Mouse (Mus musculus) lung, postnatal 14 days (tissue): ENCODE results near the gene Dtx3.
"Not testable (repeated sequence)": the region's sequence is repeated elsewhere in the genome, so short reads cannot be mapped to it uniquely, and the experiment has no call there.

Experiments
- DNase-seq: peaks from one replicate; pipeline ENCODE4 v3.0.0; 2021

The Dtx3 gene

DNA sequence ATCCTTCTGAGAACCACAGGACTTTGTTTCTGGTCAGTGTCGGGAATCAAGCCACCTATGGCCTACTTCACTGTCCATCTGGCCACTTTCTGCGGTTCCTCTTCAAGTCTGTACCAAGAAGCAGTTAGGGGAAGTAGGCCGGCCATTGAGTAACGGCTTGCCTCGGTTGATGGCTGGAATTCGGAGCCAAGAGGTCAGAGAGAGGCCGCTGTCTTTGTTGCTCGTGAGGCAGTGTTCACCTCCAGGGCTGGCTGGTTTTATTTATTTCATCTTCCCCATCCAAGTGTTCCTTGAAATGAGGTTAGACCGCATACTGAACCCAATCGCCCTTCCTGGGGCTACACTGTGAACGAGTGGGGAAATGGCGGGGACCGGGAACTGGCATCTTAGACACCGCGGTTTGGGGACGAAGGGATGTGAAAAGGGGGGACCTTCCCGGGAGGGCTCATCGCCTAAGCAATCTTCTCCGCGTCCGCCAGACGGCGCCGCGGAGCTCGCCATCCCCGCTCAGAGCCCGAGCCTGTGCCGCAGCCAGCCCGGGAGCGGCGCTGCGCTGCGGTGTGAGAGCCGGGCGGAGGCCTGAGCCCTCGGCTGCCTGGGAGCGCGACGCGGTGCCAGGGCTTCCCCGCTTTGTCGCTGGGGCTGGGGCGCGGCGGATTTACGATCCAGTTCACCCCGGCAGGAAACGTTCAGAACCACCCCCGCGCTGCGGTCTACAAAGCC lies 30.7 kb downstream of the Dtx3 start, which contains the start of gene B4galnt1:
Gene B4galnt1 (plus strand): TSS at position 595 of the 723 bp plus-strand sequence.
- DNase-seq: peak; percentile 76

DNA sequence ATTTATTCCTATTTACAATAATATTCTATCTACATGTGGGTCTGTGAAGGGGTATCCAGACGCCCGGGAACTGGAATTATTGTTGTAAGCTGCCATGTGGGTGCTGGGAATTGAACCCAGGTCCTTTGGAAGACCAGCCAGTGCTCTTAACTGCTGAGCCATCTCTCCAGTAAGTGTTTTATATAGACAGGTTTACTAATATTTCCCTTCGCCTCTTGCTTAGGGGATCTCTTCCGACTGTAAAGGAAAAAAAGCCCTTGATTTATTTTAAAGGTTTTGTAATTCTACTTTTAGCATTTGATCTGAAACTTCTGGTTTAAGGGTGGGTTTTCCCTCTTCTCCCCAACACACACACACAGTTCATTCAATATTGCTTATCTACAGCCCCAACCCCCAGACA lies 31.3 kb downstream of the Dtx3 start:
- no peak for DNase-seq

DNA sequence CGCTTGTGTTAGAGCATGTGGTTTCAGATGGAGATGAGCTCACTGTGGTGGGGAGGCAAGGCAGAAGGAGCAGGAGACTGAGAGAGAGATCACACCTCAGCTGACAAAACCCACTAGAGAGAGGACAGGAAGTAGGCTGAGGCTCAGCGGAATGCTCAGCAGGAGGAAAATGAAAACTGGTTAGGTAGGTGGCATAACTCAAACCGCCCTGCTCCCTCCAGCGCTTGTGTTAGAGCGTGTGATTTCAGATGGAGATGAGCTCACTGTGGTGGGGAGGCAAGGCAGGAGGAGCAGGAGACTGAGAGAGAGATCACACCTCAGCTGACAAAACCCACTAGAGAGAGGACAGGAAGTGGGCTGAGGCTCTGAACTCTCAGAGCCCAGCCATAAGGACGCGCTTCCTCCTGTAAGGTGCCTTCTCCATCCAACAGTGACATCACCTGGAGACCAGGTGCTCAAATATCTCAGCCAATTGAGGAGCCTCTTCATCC lies 32.7 kb downstream of the Dtx3 start:
- not testable (repeated sequence) for DNase-seq

DNA sequence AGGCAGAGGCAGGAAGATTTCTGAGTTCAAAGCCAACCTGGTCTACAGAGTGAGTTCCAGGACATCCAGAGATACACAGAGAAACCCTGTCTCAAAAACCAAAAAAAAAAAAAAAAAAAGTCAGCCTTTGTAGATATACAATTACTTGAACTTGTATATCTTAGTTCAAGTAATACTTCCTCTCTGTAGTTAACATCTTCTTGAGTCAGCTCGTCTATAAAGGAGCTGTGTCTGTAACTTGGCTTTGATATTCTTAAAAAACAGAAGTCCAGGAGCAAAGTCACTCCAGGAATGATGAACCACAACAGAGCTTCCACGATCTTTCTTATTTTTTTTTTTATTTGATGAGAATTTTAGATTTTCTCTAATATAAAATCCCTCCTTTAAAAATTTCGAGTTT lies 34.8 kb downstream of the Dtx3 start:
- DNase-seq: no peak

DNA sequence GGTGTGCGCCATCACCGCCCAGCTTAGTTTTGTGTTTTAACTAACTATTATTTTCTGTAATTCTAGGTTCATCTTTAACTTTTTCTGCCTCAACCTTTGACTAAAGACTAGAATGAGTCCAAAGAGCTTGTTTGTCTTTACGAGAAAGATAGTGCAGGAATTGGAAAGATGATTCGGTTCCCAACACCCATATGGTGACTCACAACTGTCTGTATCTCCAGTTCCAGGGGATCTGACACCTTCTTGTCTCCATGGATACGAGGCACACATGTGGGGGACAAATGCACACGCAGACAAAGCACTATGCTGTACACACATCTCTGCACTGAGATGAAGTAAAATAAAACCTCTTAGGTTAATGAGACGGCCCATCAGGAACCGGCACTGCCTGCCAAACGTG lies 35.4 kb downstream of the Dtx3 start:
- DNase-seq: no peak

DNA sequence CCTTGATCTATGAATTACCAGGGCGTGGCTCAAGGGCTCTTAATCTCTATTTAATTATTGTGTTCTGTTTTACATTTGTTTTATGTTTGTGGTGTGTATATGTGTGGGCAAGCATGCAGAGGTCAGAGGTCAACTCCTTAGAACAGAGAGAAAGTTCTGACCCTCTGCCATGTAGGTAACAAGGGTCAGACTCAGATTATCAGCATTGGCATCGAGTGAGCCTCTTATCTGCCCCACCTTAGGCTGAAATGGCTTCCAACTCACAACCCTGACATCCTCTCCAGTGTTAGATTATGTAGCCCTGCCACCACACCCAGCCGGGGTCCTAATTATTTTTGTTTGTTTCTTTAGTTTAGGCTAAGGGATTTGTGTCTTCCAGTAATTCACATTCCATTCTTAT lies 37.1 kb downstream of the Dtx3 start:
- no peak for DNase-seq

DNA sequence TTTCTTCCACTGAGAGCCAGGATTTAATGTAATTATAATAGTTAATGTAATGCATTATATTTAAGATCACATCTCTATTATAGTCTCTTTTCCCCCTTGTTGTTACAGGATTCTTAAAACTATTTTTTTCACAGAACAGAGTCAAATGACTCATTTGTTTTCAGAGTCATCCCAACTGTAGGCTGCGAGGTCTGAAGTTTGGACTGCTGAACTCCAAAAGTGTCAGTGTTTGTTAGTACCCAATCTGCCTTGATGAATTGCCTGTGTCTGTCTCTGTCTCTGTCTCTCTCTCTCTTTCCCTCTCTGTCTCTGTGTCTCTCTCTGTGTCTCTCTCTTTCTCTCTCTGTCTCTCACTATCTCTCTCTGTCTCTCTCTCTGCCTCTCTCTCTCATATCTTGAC lies 39.0 kb downstream of the Dtx3 start:
- DNase-seq: no peak

DNA sequence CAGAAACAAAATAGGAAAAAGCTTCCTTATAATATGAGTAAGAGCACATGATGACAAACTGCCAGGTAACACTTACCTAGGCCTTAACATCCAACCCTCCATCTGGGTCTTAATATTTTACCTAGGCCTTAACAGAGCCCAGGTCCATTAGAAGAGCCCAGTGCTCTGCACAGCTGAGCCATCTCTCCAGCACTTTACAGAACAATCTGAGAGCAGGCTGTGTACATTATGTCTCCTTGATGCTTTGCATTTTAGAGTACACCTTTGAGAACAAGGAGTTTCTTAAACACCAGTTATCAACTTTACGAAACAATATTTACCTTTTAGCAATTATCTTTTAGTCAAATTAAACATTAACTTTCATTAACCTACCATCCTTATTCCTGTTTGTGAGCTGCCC lies 39.4 kb downstream of the Dtx3 start:
- no peak for DNase-seq

DNA sequence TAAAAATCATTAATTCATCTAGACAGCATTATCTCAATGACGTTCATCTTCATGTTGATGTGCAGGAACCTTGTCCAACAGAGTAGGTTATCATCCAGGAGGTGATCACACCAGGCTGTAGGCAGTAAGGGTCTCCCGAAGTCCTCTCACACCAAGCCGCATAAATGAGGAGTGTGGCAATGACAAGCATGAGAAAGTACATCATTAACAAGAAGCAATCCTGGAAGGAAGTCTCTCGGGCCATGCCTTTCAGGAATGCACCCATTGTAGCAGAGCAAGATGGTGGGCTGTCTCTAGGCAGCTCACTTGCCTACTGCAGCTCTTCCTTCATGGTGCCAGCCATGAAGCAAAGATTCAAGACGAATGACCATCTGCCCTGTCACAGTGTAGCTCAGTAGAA lies 40.9 kb downstream of the Dtx3 start:
- no peak for DNase-seq

DNA sequence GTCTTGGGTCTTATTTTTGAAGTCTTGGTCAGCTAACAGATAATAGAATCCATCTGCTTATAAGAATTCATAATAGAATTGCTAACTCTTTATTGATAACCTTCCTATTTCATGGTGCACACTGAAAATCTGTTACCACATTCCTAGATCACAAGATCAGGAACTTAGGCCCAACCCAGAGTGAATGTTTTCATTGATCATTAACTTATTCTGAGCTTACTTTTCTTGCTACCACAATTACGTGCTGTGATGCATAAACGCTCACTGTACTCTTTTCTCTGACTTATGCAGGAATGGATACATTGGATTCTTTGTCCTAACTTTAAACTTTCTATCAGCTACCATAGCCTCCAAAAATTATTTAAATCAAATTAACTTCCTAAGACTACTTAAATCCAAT lies 41.3 kb downstream of the Dtx3 start:
- no peak for DNase-seq

DNA sequence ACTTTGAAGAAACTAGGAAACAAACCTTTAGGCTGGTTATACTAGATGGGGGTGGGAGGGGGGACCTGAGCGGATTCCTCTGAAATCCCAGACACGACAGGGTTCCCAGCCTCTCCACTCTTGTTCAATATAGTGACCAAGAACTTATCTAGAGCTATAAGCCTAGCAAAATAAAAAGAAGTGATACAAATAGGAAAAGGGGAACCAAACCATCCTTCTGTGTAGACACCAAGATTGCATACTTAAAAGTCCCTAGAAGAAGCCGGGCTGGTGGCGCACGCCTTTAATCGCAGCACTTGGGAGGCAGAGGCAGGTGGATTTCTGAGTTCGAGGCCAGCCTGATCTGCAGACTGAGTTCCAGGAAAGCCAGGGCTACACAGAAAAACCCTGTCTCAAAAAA lies 42.2 kb downstream of the Dtx3 start:
- no peak for DNase-seq

DNA sequence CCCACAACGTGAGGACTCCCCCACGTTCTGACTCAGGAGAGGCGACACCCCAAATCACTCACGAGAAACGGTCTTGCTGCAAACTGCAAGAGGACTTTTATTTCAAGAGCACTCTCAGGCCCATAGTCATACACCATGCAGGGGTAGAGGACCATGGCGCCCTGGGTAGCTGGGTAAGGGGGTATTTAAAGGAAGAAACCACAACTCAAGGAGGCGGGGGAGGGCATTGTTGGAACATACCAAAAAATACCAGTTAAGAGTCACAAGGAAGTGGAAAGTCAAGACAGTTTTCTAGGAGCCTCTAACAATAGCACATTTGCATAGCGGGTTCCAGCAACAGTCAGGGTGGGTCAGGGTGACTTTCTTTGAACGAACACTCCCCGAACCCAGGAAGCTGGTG lies 43.0 kb downstream of the Dtx3 start:
- not testable (repeated sequence) for DNase-seq

DNA sequence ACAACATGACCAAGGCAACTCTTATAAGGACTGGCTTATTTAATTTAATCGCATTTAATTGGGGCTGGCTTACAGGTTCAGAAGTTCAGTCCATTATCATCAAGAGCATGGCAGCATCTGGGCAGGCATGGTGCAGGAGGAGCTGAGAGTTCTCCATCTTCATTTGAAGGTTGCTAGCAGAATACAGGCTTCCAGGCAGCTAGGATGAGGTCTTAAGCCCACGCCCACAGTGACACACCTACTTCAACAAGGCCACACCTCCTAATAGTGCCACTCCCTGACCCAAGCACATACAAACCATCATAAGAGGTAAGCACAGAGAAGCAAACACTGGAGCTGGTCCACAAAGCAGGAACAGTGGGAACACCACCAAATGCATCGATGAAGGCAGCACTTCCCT lies 44.3 kb downstream of the Dtx3 start:
- DNase-seq: not testable (repeated sequence)

DNA sequence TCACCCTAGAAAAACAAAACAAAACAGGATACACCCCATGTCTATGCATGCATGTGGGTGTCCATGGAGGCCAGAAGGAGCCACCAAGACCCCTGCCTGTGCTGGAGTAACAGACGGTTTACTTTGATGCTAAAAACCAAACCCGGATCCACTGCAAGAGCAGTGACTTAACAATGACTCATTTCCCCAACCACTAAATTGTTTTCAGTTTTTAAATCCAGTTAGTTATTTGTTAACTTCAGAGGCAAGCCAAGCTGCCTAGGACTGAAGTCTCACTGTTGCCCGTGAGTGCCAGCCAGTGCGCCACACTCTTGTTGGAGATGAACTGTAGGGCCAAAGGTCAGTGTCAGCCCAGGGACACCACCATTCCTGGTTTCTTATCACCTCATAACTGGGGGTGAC lies 45.1 kb downstream of the Dtx3 start:
- DNase-seq: no peak

DNA sequence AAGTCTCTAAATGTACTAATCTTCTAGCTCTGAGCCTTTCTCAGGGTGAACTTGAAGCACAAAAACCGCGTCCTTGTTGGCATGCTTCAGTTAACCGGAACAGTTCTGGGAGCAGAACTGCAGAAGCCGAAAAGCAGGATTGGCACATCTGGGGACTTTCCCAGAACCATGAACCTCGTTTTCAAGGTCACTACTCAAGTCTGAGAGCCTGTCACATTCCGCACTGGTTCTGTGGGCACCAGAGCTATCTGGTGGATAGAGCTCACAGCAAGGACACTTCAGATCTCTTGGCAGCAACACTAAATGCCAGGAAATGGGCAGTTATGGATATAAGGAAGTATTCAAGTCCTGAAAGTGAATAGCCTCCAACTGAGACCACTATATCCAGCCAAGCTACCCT lies 48.4 kb downstream of the Dtx3 start:
- DNase-seq: no peak

DNA sequence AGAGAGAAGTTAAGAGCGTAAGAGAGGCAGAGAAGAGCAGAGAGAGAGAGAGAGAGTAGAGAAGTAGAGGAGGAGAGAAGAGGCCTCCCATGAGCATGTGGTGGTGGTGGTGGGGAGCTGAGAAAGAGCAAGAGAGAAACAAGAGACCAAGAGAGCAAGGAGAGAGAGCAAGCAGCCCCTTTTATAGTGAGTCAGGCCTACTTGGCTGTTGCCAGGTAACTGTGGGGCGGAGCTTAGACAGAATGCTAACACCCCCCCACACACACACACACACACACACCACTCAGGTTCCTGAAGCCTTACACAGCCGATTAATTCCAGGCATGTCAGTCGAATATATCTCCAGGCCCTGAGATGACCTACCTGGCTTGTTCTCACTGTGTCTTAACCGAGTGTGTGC lies 50.2 kb downstream of the Dtx3 start:
- no peak for DNase-seq

DNA sequence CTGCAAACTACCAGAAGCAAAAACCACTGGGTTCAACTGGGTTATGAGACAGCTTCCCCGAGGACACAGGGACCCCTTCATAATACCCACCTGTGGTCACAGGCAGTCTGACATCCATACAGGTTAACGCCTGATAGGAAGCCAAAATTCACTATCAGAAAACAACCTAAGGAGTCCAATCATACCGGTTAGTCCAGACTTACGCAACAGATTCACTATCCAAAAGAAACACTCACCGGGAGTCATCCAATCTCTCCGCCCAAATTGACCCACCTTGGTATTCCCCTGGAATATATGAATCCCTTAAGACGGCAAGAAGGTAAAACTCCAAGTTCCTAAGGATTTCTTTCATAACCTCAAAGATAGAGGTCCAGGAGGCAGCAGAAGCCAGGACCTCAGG lies 51.0 kb downstream of the Dtx3 start:
- no peak for DNase-seq

DNA sequence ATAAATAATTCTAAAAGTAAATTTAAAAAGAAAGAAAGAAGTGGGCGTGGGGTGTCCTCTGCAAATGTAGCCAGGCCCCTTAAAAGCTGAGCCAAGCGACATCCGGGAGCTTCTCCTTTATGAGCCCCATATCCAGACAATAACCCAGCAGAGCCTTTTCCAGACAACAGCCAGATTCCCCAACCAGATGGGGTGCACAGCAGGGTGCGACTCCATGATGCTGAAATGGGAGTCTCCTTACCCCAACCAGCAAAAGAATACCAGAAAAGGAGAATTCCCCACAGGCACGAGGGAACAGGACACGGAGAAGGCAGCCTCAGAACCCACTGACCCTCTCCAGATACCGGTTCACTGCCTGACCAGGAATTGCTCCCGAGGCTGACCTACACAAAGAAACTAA lies 52.3 kb downstream of the Dtx3 start:
- no peak for DNase-seq

DNA sequence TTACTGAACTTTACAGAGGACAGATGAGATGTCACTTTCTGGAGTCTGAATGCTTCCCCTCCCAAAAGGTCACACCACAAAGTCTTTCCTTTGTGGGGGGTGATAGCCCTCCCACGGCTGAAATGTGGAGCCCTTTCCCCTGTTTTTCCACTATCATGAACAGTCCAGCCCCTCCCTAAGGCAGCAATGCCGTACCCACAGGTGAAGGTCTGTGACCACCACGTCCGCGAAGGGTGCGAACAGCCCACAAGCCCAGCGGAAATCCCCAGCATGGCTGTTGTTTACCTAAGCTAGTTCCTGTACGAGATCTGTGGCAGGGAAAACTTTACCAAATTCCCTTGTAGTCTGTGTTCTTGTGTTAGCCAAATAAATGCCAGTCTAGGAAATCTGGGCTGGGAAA lies 54.0 kb downstream of the Dtx3 start:
- DNase-seq: no peak

DNA sequence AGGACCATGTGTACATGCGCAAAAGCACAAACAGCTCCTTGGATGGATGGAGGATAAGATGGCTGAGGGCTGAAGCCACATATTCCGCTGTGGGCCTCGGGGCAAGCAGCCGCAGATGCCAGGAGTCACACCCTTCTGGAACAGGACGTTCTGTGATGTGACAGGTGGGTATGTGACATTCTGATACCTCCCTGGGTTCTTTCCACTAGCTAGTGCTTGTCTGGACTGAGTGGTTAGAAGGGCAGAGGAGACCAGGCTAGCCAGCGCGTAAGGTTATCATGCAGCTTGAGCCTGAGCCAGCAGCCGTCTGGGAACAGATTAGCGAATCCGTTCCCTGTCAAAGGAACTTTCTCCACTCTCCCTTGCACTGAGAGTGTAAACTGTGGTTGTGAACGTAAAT lies 54.6 kb downstream of the Dtx3 start:
- DNase-seq: no peak
